Mouse (Mus musculus) lung, embryonic 14.5 days (tissue): ENCODE data around the gene Nell1. TPM values are rescaled to one million over a fixed set of nuclear protein-coding genes. Genes with fewer than 3 reads are reported as not detected.

Experiments
- ATAC-seq: fragments of 200-750 bp; cut with Nextera tagmentation; 2 replicates; pipeline ENCODE4 v1.8.0; 2017; ENCODE audit warnings: mild to moderate bottlenecking, moderate TSS enrichment, moderate library complexity; ENCODE audit not compliant: insufficient read depth
- DNase-seq: peaks from one replicate; pipeline ENCODE4 v3.0.0-alpha.2; 2015
- H3K27ac ChIP-seq: fragments of 300-500 bp; sonication (generic); 2 replicates; pipeline ENCODE4 v1.5.1; 2014; ENCODE audit warnings: low read depth, mild to moderate bottlenecking, moderate library complexity
- H3K27me3 ChIP-seq: fragments of 300-500 bp; sonication (generic); 2 replicates; pipeline ENCODE4 v1.6.1; 2014; ENCODE audit warnings: low read length, control low read depth; ENCODE audit not compliant: insufficient read depth
- H3K36me3 ChIP-seq: fragments of 300-500 bp; sonication (generic); 2 replicates; pipeline ENCODE4 v1.6.1; 2014; ENCODE audit warnings: control low read depth; ENCODE audit not compliant: insufficient read depth
- H3K4me1 ChIP-seq: fragments of 300-500 bp; sonication (generic); 2 replicates; pipeline ENCODE4 v1.6.1; 2014; ENCODE audit warnings: antibody characterized with exemption, control low read depth; ENCODE audit not compliant: insufficient read depth
- H3K4me2 ChIP-seq: fragments of 300-500 bp; sonication (generic); 2 replicates; pipeline ENCODE4 v1.6.1; 2014; ENCODE audit warnings: mild to moderate bottlenecking
- H3K4me3 ChIP-seq: fragments of 300-500 bp; sonication (generic); 2 replicates; pipeline ENCODE4 v1.5.1; 2014; ENCODE audit warnings: low read depth, low read length
- H3K9ac ChIP-seq: fragments of 300-500 bp; sonication (generic); 2 replicates; pipeline ENCODE4 v1.6.1; 2014
- H3K9me3 ChIP-seq: fragments of 300-500 bp; sonication (generic); 2 replicates; pipeline ENCODE4 v1.6.1; 2016; ENCODE audit warnings: low read depth, low read length, control low read depth
- CTCF ChIP-seq: IDR thresholded peaks from 2 replicates; pipeline ENCODE4 v1.5.1; 2016; ENCODE audit warnings: antibody characterized with exemption, low read depth
- WGBS: fragments of 180-500 bp; shearing (Covaris S2); extraction: QIAGEN DNeasy Blood & Tissue Kit; methylation state at CpG from one replicate; pipeline ENCODE4 v1.1.7; 2014; 5-methylcytosine and 5-hydroxymethylcytosine counted together
- polyA plus RNA-seq: library from polyadenylated mRNA; unstranded; fragments of >200 nt; fragmentation: Nextera tagmentation; extraction: Ambion mirVana; gene quantifications from 2 replicates; pipeline ENCODE4 v1.2.1, GENCODE M21; 2014

The Nell1 gene
- polyA plus RNA-seq, 1 experiment from 2014 or later, result 2.8 TPM

- WGBS, result 29% methylated on average over 9 of the region's 9 CpGs
- H3K27me3 ChIP-seq, result peaks cover 27% of the 10 kb centered on the region
- no peak overlapping the region for H3K4me3 ChIP-seq
- ATAC-seq, result no peak
- no peaks in the 10 kb centered on the region for H3K9me3 ChIP-seq
- H3K36me3 ChIP-seq, result no peaks in the 10 kb centered on the region
- peak; percentile 41 for TF ChIP-seq CTCF
- no peaks in the 10 kb centered on the region for H3K4me1 ChIP-seq
- no peak overlapping the region for H3K4me2 ChIP-seq
- DNase-seq, result no peak
- H3K9ac ChIP-seq, result no peak overlapping the region
- H3K27ac ChIP-seq, result no peak overlapping the region
These were observed 7.0 kb downstream of the Nell1 start for GRCm38 (mm10) chr7:49981511-49982227.

- WGBS, result 17% methylated on average over 6 of the region's 6 CpGs
These were observed 10.0 kb downstream of the Nell1 start for GRCm38 (mm10) chr7:49984698-49985097.

DNA sequence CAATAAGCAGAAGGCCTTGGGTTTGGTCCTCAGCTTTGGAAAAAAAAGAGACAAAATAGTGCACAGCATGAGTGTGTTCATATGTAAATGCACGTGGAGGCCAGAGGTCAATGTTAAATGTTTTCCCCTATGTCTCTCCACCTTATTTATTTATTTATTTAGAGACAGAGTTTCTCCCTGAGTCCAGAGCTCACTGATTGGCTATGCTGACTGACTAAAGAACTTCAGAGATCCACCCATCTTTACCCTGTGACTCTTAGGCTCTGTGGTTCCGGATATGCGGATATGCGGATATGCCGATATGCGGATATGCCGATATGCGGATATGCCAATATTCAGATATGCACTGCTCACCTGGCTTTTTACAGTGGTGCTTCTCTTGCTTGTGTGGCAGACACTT is 11.3 kb downstream of the Nell1 start:
- DNase-seq, result no peak
- no peak for ATAC-seq
- H3K4me3 ChIP-seq, result no peak overlapping the region
- no peak overlapping the region for H3K27ac ChIP-seq
- H3K4me2 ChIP-seq, result no peak overlapping the region
- no peaks in the 10 kb centered on the region for H3K4me1 ChIP-seq
- H3K36me3 ChIP-seq, result no peaks in the 10 kb centered on the region
- no peaks in the 10 kb centered on the region for H3K9me3 ChIP-seq
- no peak for TF ChIP-seq CTCF
- WGBS, result 87% methylated on average over 8 of the region's 8 CpGs
- H3K27me3 ChIP-seq, result no peaks in the 10 kb centered on the region
- no peak overlapping the region for H3K9ac ChIP-seq

More at GRCm38 (mm10) chr7:49984698-49985097, 10.0 kb downstream of the Nell1 start:
- peaks cover 3% of the 10 kb centered on the region; the same call in 1 of the 2 replicates for H3K27me3 ChIP-seq
- H3K27ac ChIP-seq, result no peak overlapping the region
- no peak overlapping the region for H3K4me2 ChIP-seq
- H3K4me3 ChIP-seq, result no peak overlapping the region
- no peak for DNase-seq
- no peak for TF ChIP-seq CTCF
- H3K36me3 ChIP-seq, result no peaks in the 10 kb centered on the region
- no peaks in the 10 kb centered on the region for H3K9me3 ChIP-seq
- H3K9ac ChIP-seq, result no peak overlapping the region
- no peak for ATAC-seq
- no peaks in the 10 kb centered on the region for H3K4me1 ChIP-seq

DNA sequence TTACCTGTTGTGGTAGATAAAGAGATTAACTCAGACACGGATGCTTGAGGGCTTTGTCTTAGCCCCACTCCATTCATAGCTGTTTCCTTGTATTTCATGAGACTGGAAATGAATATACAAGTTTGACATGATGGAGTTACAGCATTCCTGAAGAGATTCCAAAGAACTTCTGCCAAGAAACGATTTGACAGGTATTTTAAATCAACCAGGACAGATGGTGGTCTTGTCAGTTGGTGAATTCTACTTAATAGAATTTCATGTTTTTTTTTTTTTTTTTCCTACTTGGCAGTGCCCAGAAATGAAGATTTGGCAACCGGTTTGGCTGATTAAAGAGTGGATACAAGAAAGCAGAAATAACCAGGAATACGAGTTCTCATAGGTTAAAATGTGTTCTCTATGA is 24.7 kb downstream of the Nell1 start:
- Histone ChIP-seq H3K9me3 (no peaks in the 10 kb centered on the region), H3K36me3 (no peaks in the 10 kb centered on the region), H3K27me3 (no peaks in the 10 kb centered on the region), H3K4me2 (no peak overlapping the region), H3K4me3 (no peak overlapping the region), H3K9ac (no peak overlapping the region), H3K27ac (no peak overlapping the region), H3K4me1 (no peaks in the 10 kb centered on the region)
- no peak for DNase-seq
- WGBS, result 67% methylated on average over 4 of the region's 4 CpGs
- ATAC-seq, result no peak
- no peak for TF ChIP-seq CTCF

GRCm38 (mm10) chr7:50005268-50005667 is 30.6 kb downstream of the Nell1 start:
- no peak for DNase-seq
- H3K4me3 ChIP-seq, result no peak overlapping the region

GRCm38 (mm10) chr7:50035187-50036153 is 60.8 kb downstream of the Nell1 start:
- Histone ChIP-seq H3K4me3 (no peak overlapping the region), H3K27me3 (no peaks in the 10 kb centered on the region), H3K4me1 (no peaks in the 10 kb centered on the region), H3K9ac (no peak overlapping the region), H3K36me3 (no peaks in the 10 kb centered on the region), H3K27ac (no peak overlapping the region), H3K4me2 (no peak overlapping the region), H3K9me3 (no peaks in the 10 kb centered on the region)
- TF ChIP-seq CTCF, result no peak
- ATAC-seq (no peak), DNase-seq (no peak)
- 57% methylated on average over 13 of the region's 13 CpGs for WGBS

More at GRCm38 (mm10) chr7:50005268-50005667, 30.6 kb downstream of the Nell1 start:
- Histone ChIP-seq H3K4me2 (no peak overlapping the region), H3K27ac (no peak overlapping the region), H3K36me3 (no peaks in the 10 kb centered on the region), H3K27me3 (no peaks in the 10 kb centered on the region), H3K4me1 (no peaks in the 10 kb centered on the region), H3K9me3 (no peaks in the 10 kb centered on the region), H3K9ac (no peak overlapping the region)
- ATAC-seq, result no peak
- WGBS, result 62% methylated on average over 2 of the region's 2 CpGs
- TF ChIP-seq CTCF, result no peak

DNA sequence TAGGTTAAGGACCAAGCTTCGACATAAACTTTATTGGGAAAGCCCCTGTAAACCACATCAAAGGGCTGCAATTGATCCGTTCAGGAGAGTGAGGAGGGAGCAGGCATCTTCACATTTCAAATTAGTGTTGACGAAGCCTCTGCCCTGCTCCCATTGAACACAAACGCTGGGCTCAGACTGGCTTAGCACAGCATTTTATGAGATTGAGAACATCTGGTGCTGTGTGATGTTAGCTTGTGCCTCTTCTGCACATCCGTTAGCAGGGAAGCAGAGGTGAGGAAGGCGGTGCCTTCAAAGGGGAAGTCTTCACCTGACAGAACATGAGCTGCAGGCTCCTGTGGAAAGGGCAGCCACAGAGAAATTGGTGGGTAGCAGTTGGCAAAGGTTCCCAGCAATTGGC is 66.4 kb downstream of the Nell1 start:
- H3K4me1 ChIP-seq, result no peaks in the 10 kb centered on the region
- no peak for ATAC-seq

More for the DNA sequence above, 66.4 kb downstream of the Nell1 start:
- H3K4me2 ChIP-seq, result no peak overlapping the region
- H3K4me3 ChIP-seq, result no peak overlapping the region
- no peaks in the 10 kb centered on the region for H3K9me3 ChIP-seq
- H3K9ac ChIP-seq, result no peak overlapping the region
- TF ChIP-seq CTCF, result no peak
- no peak for DNase-seq
- no peak overlapping the region for H3K27ac ChIP-seq
- no peaks in the 10 kb centered on the region for H3K36me3 ChIP-seq
- no peaks in the 10 kb centered on the region for H3K27me3 ChIP-seq
- WGBS, result 34% methylated on average over 6 of the region's 6 CpGs
